Mouse (Mus musculus): ENCODE results near the gene Nt5dc3. TPM values are rescaled to one million over a fixed set of nuclear protein-coding genes. Genes with fewer than 3 reads are reported as not detected.

The Nt5dc3 gene
- total RNA-seq (2021), result 10 to 100 TPM; 35.0 to 35.1 TPM

GRCm38 (mm10) chr10:86778398-86779116 lies at the start of gene Nt5dc3:
Nt5dc3 (plus strand) TSS chr10:86779005.
- peak; percentile 97 for DNase-seq

- peak; percentile 89 for DNase-seq
Observed at GRCm38 (mm10) chr10:86730823-86731499, 47.8 kb upstream of the Nt5dc3 start.

GRCm38 (mm10) chr10:86731500-86731863 lies 47.3 kb upstream of the Nt5dc3 start:
- DNase-seq, result no peak

GRCm38 (mm10) chr10:86735036-86735435 lies 43.8 kb upstream of the Nt5dc3 start:
- DNase-seq, result no peak

- DNase-seq, result no peak
Observed at GRCm38 (mm10) chr10:86742918-86743317, 35.9 kb upstream of the Nt5dc3 start.

GRCm38 (mm10) chr10:86744306-86744705 lies 34.5 kb upstream of the Nt5dc3 start:
- no peak for DNase-seq

GRCm38 (mm10) chr10:86755816-86756502 lies 22.8 kb upstream of the Nt5dc3 start:
- peak; percentile 38 for DNase-seq

- DNase-seq, result no peak
Observed at GRCm38 (mm10) chr10:86757724-86758123, 21.1 kb upstream of the Nt5dc3 start.

- no peak for DNase-seq
Observed at GRCm38 (mm10) chr10:86758211-86758610, 20.6 kb upstream of the Nt5dc3 start.

- no peak for DNase-seq
Observed at GRCm38 (mm10) chr10:86761236-86761635, 17.6 kb upstream of the Nt5dc3 start.

- DNase-seq, result no peak
Observed at GRCm38 (mm10) chr10:86761722-86762383, 17.0 kb upstream of the Nt5dc3 start.

GRCm38 (mm10) chr10:86762384-86762730 lies 16.4 kb upstream of the Nt5dc3 start:
- DNase-seq, result no peak

GRCm38 (mm10) chr10:86763672-86764071 lies 15.1 kb upstream of the Nt5dc3 start, which contains the start of gene Gm49358:
Gm49358 (plus strand) TSS chr10:86763972.
- DNase-seq, result no peak

GRCm38 (mm10) chr10:86765344-86765966 lies 13.3 kb upstream of the Nt5dc3 start:
- DNase-seq, result no peak

GRCm38 (mm10) chr10:86769216-86769615 lies 9.6 kb upstream of the Nt5dc3 start:
- DNase-seq, result no peak

GRCm38 (mm10) chr10:86769797-86770196 lies 9.0 kb upstream of the Nt5dc3 start:
- DNase-seq, result peak; percentile 62

GRCm38 (mm10) chr10:86771701-86772100 lies 7.1 kb upstream of the Nt5dc3 start:
- no peak for DNase-seq

- peak; percentile 16 for DNase-seq
Observed at GRCm38 (mm10) chr10:86772231-86772631, 6.6 kb upstream of the Nt5dc3 start.

GRCm38 (mm10) chr10:86773360-86773759 lies 5.4 kb upstream of the Nt5dc3 start:
- no peak for DNase-seq

GRCm38 (mm10) chr10:86776281-86776680 lies 2.5 kb upstream of the Nt5dc3 start:
- peak; percentile 32 for DNase-seq

GRCm38 (mm10) chr10:86777614-86778319 lies 1.0 kb upstream of the Nt5dc3 start:
- no peak for DNase-seq
